Mouse (Mus musculus) embryonic fibroblast, embryonic 13.5 days (primary cell): ENCODE measurements around the gene Dgkg. TPM values are rescaled to one million over a fixed set of nuclear protein-coding genes. Genes with fewer than 3 reads are reported as not detected.

Source experiments
- H3K27ac ChIP-seq: 2 replicates; pipeline ENCODE4 v1.5.1; 2012; ENCODE audit warnings: low read length, control low read depth, inconsistent platforms; ENCODE audit not compliant: insufficient read depth
- H3K4me1 ChIP-seq: 2 replicates; pipeline ENCODE4 v1.6.1; 2011; ENCODE audit warnings: low read length; ENCODE audit not compliant: control insufficient read depth, insufficient read depth
- H3K4me3 ChIP-seq: 2 replicates; pipeline ENCODE4 v1.5.1; 2011; ENCODE audit warnings: mild to moderate bottlenecking, control low read depth, low read length; ENCODE audit not compliant: insufficient read depth
- CTCF ChIP-seq: IDR thresholded peaks from 2 replicates; pipeline ENCODE4 v1.5.1; 2011; ENCODE audit warnings: mild to moderate bottlenecking, control low read depth, low read length, moderate library complexity, borderline replicate concordance; ENCODE audit not compliant: insufficient read depth
- POLR2A ChIP-seq: IDR thresholded peaks from 2 replicates; pipeline ENCODE4 v1.6.1; 2011; ENCODE audit warnings: low read depth, mild to moderate bottlenecking, control low read depth, low read length, moderate library complexity
- polyA plus RNA-seq: library from polyadenylated mRNA; stranded (reverse); fragments of >200 nt; gene quantifications from 2 replicates; pipeline ENCODE4 v1.2.4, GENCODE M21; 2011; ENCODE audit warnings: low read depth; ENCODE audit not compliant: missing spikeins, insufficient read length

The Dgkg gene
- polyA plus RNA-seq, 1 experiment = 0.32 TPM

DNA sequence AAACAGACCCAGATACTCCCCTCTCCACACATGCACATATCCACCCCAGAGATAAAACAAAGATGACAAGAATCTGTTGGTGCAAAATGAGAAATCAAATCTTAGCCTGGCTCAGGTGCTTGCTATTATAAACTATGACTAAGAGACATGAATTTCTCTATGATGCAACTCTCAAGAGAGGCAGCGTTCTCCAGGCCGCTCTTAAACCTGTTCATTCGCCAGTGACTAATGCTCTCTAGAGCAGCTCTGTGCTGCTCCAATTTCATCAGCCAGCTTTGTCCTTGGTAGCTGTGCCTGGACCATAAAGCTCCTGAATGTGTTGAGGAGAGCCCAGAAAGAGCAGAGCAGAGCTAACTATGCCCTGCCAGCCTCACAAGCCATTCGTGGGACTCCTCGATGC lies 222.5 kb downstream of the Dgkg start:
- peak; percentile 17; the same call in 1 of the 2 replicates for TF ChIP-seq POLR2A
- TF ChIP-seq CTCF = no peak
- no peak overlapping the region for H3K4me3 ChIP-seq
- H3K27ac ChIP-seq = peak overlapping the region; percentile 93
- H3K4me1 ChIP-seq = peaks cover 13% of the 10 kb centered on the region

DNA sequence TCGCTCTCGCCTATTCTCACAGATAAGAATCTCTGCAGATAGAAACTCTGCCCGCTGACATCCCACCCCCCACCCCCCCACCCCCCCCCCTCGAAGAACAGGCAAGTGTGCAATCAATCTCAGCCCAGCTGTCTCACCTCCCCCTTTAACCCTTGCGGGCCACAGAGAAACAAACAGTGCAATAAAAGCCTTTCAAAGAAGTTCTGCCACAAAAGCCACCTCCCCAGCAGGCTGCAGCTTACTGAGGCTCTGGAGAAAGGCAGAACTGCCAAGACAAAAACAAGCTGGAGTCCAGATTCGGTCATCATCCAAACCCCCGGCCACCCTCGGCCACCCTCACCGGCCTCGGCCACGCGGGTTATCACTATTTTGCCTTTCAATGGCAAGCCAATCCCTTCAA lies 223.1 kb downstream of the Dgkg start:
- Histone ChIP-seq H3K4me1 (peaks cover 18% of the 10 kb centered on the region), H3K27ac (peak overlapping the region; percentile 16; the same call in 1 of the 2 replicates), H3K4me3 (no peak overlapping the region)
- no peak for TF ChIP-seq POLR2A

DNA sequence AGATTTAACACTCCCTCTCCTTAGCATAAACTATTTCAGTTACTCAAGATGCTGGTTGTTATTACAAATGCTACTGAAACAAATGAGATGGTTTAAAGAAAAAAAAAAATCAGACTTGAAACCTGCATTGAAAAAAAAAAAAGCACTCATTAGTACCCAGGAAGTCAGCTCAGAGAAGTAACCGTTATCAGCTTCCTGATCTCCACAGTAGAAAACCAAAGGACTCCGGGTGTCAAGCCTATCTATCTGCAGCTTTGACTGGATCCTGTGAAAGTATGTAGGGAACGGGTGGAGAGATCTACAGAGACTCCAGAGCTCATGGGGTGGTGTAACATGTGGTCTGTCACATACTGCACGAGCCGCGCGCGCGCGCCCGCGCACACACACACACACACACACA lies 225.2 kb downstream of the Dgkg start:
- Histone ChIP-seq H3K27ac (no peak overlapping the region), H3K4me1 (peaks cover 18% of the 10 kb centered on the region), H3K4me3 (no peak overlapping the region)
- no peak for TF ChIP-seq CTCF
- TF ChIP-seq POLR2A = no peak

GRCm38 (mm10) chr16:22431335-22431734 lies 225.7 kb downstream of the Dgkg start:
- Histone ChIP-seq H3K27ac (no peak overlapping the region), H3K4me3 (no peak overlapping the region), H3K4me1 (peaks cover 18% of the 10 kb centered on the region)
- TF ChIP-seq POLR2A (no peak), CTCF (no peak)

DNA sequence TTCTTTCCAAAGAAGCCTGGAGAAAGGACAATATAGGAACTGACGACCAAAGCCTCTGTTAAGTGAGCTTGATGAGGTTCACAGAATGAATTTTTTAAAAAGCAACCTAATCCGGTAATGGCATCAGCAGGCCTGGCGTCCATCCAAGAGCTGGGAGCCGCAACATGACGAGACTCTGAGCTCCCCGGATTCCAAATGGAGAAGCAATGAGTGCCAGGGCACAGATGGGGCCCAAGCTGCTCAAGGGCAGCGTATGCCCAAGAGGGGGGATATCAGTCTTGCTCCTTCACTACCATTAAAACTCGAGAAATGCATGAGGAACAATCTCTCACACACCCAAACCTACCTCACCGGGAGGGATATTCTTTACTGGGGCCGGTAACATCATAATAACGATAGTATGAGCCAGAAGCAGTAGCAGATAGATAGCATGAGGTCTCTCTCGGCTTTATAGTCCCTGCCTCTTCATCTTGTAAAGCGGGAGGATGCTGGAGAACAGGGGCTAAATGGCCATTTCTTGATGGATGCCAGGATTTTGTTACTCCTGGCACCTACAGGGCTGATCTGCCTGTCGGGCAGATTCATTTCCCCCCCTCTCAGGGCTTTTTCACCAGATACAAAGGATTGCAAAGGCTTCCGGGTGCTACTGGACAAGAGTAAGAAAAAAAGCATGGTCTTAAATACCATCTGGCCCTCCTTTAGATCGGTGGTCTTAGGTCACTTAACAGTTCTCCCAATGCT lies 226.6 kb downstream of the Dgkg start:
- H3K27ac ChIP-seq = peak overlapping the region; percentile 37; the same call in 1 of the 2 replicates
- TF ChIP-seq CTCF (no peak), POLR2A (no peak)
- H3K4me1 ChIP-seq = peaks cover 18% of the 10 kb centered on the region

DNA sequence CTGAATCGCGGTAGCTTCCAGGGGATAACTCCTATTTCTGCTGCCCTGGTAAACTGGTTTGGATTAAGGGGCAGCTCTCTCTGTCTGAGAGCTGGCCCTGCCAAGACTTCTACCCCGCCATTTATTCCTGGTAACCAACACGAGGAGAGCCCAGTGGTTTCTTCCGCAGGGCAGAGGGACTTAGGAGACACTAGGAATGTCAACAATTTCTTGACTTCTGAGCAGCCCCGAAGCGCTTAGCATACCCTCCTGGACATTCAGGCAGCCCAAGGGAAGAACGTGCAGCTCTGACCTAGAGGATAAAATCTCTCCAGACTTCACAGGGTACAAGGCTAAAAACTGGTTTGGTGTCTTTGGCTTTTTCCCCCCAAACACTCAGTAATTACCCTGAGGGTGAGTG lies 227.6 kb downstream of the Dgkg start:
- no peak overlapping the region for H3K4me3 ChIP-seq
- TF ChIP-seq POLR2A = no peak
- no peak for TF ChIP-seq CTCF
- H3K4me1 ChIP-seq = peaks cover 13% of the 10 kb centered on the region
- peak overlapping the region; percentile 27; the same call in 1 of the 2 replicates for H3K27ac ChIP-seq

More for the DNA sequence above, 226.6 kb downstream of the Dgkg start:
- no peak overlapping the region for H3K4me3 ChIP-seq

DNA sequence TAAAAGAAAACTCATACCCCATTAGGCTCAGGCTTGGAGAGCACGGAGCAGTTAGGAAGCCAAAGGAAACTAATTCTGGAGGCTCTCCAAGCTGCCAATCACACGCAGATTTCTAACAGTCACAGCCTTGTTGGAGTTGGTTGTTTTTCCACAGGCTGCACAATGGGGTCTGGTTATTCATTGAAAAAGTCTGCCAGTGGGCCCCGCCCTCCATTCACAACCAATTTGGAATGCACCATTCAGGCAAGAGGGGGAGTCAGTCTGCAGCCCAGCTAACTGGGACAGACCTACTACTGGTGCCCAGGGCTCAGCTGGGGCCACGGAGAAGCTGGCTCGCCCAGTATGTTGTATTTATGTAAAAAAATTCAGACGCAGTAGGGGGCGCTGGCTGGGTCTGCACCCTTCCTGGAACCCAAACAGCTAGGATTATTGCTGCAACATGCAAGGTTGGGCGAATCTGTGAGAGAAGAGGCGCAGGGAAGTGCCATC lies 228.1 kb downstream of the Dgkg start:
- peak overlapping the region; percentile 27; the same call in 1 of the 2 replicates for H3K27ac ChIP-seq
- TF ChIP-seq CTCF (0 out of 2 replicates have a peak, but pooled peaks have one; percentile 16), POLR2A (no peak)
- H3K4me1 ChIP-seq = peaks cover 13% of the 10 kb centered on the region
- no peak overlapping the region for H3K4me3 ChIP-seq

- TF ChIP-seq CTCF (no peak), POLR2A (no peak)
- no peak overlapping the region for H3K27ac ChIP-seq
- no peak overlapping the region for H3K4me3 ChIP-seq
- H3K4me1 ChIP-seq = peaks cover 13% of the 10 kb centered on the region
Measured at GRCm38 (mm10) chr16:22426866-22427265, 230.2 kb downstream of the Dgkg start.

- TF ChIP-seq CTCF (no peak), POLR2A (no peak)
Measured at GRCm38 (mm10) chr16:22422256-22422655, 234.8 kb downstream of the Dgkg start.

More at GRCm38 (mm10) chr16:22422256-22422655, 234.8 kb downstream of the Dgkg start:
- Histone ChIP-seq H3K27ac (no peak overlapping the region), H3K4me3 (no peak overlapping the region), H3K4me1 (no peaks in the 10 kb centered on the region)

Other genes with a start within 250 kb of the Dgkg start
- 22.6 and 30.8 TPM in 2 replicates for gene Etv5, start 217.5 kb downstream of the Dgkg start, polyA plus RNA-seq
- gene Crygs, start 154.4 kb upstream of the Dgkg start, polyA plus RNA-seq = not detected in 2 replicates
- 14.8 and 15.9 TPM in 2 replicates for gene Tbccd1, start 200.4 kb upstream of the Dgkg start, polyA plus RNA-seq
- gene Dnajb11, start 200.6 kb upstream of the Dgkg start, polyA plus RNA-seq = 100 and 101 TPM in 2 replicates
- not detected in 2 replicates for gene Ahsg, start 234.1 kb upstream of the Dgkg start, polyA plus RNA-seq